Mouse (Mus musculus) splenic B cell, adult 2 months (primary cell): Measurements from ENCODE around the gene Atp23.
A peak's percentile ranks its signal among the peaks of the same experiment; 100 is the strongest.
"Not testable (repeated sequence)": the region's sequence is repeated elsewhere in the genome, so short reads cannot be mapped to it uniquely, and the experiment has no call there.

Experiments used
- DNase-seq: peaks from one replicate; pipeline ENCODE4 v3.0.0-alpha.2; 2011; ENCODE audit warnings: low read depth, low spot score
- H3K27me3 ChIP-seq: 2 replicates; pipeline ENCODE4 v1.6.1; 2012; ENCODE audit warnings: mild to moderate bottlenecking, low read length, moderate library complexity, mixed read lengths; ENCODE audit not compliant: control insufficient read depth, poor library complexity, insufficient read depth, severe bottlenecking
- H3K36me3 ChIP-seq: 2 replicates; pipeline ENCODE4 v1.6.1; 2012; ENCODE audit warnings: mild to moderate bottlenecking, low read length, moderate library complexity, mixed read lengths; ENCODE audit not compliant: control insufficient read depth, poor library complexity, insufficient read depth, severe bottlenecking

Atp23 gene

GRCm38 (mm10) chr10:126873755-126874154, 27.4 kb downstream of the Atp23 start:
- Histone ChIP-seq H3K27me3 (no peaks in the 10 kb centered on the region), H3K36me3 (no peaks in the 10 kb centered on the region)
- DNase-seq: no peak

GRCm38 (mm10) chr10:126872256-126872655, 28.9 kb downstream of the Atp23 start:
- DNase-seq: no peak
- no peaks in the 10 kb centered on the region for H3K27me3 ChIP-seq
- H3K36me3 ChIP-seq: no peaks in the 10 kb centered on the region

DNA sequence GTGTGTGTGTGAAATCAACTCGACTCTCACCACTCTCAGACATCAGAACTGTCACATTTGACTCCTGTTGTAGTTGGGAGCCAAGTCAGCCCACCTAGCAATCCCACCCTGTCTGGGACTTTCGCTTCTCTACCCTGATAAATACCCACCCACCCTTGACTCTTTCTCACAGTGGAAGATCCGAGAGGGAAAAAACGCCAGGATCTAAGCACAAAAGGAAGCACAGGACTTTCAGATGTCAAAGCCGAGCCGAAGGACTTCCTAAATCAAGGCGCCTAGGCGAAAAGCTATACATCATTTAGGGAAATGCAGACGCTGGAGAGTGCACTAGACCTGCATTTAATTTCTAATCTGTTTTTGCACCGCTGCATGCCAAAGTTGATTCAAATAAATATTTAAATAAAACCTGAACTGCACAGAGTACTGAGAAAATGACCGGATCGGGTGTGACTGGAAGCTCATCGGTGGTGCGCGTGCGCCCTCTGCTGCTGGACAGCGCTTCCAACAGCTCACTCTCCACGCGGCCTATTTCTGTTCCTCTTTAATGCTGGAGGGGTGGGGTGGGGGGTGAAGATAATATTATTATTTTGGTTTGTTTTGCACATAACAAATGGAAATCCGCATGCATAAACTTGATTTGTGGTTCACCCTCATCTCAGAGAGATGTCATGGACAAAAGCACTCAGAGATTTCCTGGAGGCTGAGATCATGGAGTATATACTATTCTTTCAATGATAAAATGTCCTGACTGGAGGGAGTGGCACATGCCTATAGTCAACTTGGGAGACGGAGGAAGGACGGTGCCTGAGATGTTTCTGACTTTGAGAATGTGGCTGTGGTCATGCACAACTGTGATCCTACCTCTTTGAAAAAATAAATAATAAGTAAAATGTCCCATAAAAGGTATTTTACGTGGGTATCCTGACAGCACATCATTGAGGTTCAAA, 31.5 kb downstream of the Atp23 start:
- Histone ChIP-seq H3K27me3 (no peaks in the 10 kb centered on the region), H3K36me3 (no peaks in the 10 kb centered on the region)
- peak; percentile 82 for DNase-seq

GRCm38 (mm10) chr10:126865284-126865683, 35.9 kb downstream of the Atp23 start:
- no peaks in the 10 kb centered on the region for H3K27me3 ChIP-seq
- DNase-seq: peak; percentile 61
- H3K36me3 ChIP-seq: no peaks in the 10 kb centered on the region

DNA sequence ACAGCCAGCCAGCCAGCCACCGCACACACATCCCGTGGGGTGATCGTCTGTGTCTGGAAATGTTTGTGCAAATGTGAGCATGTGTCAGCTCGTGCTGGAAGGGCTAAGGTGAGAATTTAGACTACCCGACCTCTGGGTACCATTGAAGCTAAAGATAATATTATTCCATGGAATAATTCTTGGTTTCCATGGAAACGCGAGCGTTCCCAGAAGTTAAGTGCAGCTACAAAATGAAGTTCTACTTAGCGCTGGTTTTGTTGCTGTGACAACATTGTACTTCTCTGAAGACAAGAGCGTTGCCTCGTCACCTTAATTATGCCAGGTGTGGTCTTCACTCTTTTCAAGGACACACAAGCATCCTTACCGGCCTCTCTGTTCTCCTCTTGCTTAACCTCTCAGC, 39.0 kb downstream of the Atp23 start:
- no peak for DNase-seq

DNA sequence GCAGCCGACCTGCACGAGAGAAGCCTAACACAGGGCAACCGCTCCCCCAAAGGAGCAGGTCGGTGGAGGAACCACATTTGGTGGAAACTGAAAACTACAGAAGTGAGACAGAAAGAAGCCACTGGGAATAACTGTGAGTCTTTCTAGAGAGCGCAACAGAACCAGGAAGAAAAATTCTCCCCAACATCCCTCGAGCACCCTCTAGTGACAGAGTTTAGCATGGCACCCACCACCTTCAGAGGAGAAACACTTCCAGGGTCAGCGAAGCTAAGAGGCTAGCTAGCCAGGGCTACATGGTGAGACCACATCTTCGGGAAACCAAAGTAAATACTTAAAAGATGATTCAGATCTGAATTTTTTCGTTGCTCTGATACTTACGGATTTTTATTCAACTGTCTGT, 47.9 kb downstream of the Atp23 start:
- DNase-seq: peak; percentile 27
- Histone ChIP-seq H3K36me3 (no peaks in the 10 kb centered on the region), H3K27me3 (no peaks in the 10 kb centered on the region)

More for the DNA sequence above, 39.0 kb downstream of the Atp23 start:
- H3K36me3 ChIP-seq: no peaks in the 10 kb centered on the region
- H3K27me3 ChIP-seq: no peaks in the 10 kb centered on the region

DNA sequence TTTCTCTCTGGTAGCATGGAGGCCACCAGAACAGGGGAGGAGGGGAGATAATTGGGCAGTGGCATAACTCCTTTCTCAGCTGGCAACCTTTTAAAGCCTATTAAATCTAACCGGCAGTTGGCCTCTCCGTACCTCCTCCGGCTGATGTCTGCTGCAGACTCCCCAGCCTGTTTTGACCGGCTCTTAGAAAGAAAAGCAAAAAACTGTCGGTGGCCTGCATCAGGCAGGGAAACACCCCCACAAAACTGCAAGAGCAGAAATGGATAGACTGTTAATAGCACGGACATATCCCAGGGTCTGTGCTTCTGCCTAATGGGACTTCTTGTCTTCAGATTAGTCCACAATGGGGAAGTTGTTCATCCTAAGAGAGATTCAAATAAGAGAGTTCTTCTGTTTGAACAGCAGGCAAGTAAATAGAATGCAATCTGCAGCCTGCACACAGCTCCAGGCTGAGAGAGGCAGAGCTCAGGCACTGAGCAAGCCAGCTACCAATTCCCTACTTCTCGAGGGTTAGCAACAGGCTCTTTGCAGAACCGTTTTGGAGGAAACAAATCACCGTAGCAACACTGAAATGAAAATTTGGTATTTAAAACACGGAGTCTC, 55.7 kb downstream of the Atp23 start:
- H3K27me3 ChIP-seq: no peaks in the 10 kb centered on the region
- no peak for DNase-seq
- H3K36me3 ChIP-seq: no peaks in the 10 kb centered on the region

- peak; percentile 8 for DNase-seq
These were observed 56.5 kb downstream of the Atp23 start for GRCm38 (mm10) chr10:126844689-126845088.

GRCm38 (mm10) chr10:126840266-126840665, 60.9 kb downstream of the Atp23 start:
- Histone ChIP-seq H3K27me3 (no peaks in the 10 kb centered on the region), H3K36me3 (no peaks in the 10 kb centered on the region)
- DNase-seq: peak; percentile 12

More at GRCm38 (mm10) chr10:126844689-126845088, 56.5 kb downstream of the Atp23 start:
- Histone ChIP-seq H3K27me3 (no peaks in the 10 kb centered on the region), H3K36me3 (no peaks in the 10 kb centered on the region)

- Histone ChIP-seq H3K27me3 (no peaks in the 10 kb centered on the region), H3K36me3 (no peaks in the 10 kb centered on the region)
- peak; percentile 47 for DNase-seq
These were observed 68.1 kb downstream of the Atp23 start for GRCm38 (mm10) chr10:126833006-126833405.

DNA sequence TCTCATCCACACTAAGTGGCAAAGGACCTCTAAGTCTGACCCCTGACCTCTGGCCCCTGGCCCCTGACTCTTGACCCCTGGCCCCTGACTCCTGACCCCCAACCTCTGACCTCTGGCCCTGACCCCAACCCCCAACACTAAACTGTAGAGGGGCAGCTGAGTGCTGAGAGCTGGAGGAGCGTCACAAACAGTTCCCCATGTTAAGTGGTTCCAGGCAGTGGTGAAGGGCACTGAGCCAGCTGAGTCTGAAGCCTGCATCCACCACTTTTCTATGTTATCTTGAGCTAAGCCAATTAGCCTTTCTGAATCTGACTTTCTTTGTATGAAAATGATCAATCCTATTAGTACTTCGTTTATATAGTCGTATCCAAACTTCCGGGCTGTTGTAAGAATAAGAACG, 69.8 kb downstream of the Atp23 start:
- DNase-seq: no peak
- no peaks in the 10 kb centered on the region for H3K27me3 ChIP-seq

GRCm38 (mm10) chr10:126828618-126829017, 72.5 kb downstream of the Atp23 start:
- Histone ChIP-seq H3K36me3 (no peaks in the 10 kb centered on the region), H3K27me3 (no peaks in the 10 kb centered on the region)
- no peak for DNase-seq

More for the DNA sequence above, 69.8 kb downstream of the Atp23 start:
- no peaks in the 10 kb centered on the region for H3K36me3 ChIP-seq

DNA sequence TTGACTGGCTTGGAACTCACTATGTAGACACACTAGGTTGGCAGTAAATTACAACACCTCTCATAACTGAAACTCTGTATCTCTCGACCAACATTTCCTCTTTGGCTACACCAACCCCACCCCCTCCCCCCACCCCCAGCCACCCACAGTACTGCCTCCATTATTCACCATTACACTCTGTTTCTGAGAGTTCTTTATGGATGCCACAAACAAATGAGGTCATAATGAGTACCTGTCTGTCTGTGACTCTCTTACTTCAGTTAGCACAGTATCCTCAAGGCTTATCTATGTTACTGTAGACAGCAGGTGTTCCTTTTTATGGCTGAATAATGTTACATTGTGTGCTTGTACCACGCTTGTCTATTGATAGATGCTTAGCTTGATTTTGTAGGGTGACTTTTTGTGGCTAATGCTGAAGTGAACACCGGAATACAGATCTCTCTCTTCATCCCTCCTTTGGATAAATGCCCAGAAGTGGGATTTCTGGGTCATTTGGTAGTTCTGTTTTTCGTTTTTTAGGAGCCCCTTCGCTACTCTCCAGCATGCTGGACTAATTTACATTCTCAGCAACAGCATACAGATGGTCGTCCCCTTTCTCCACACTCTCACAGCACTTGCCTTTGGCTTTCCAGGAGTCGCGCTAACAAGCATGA, 73.1 kb downstream of the Atp23 start:
- no peak for DNase-seq
- Histone ChIP-seq H3K36me3 (no peaks in the 10 kb centered on the region), H3K27me3 (no peaks in the 10 kb centered on the region)

- no peak for DNase-seq
- Histone ChIP-seq H3K36me3 (no peaks in the 10 kb centered on the region), H3K27me3 (no peaks in the 10 kb centered on the region)
These were observed 74.2 kb downstream of the Atp23 start for GRCm38 (mm10) chr10:126826982-126827381.

GRCm38 (mm10) chr10:126826216-126826615, 74.9 kb downstream of the Atp23 start:
- not testable (repeated sequence) for H3K36me3 ChIP-seq, H3K27me3 ChIP-seq, DNase-seq
